Mouse (Mus musculus): Measurements from ENCODE around the gene Tedc1.

Tedc1 gene

GRCm38 (mm10) chr12:113207737-113208136 is 51.5 kb downstream of the Tedc1 start:
- no peak for DNase-seq

- no peak for DNase-seq
Measured at GRCm38 (mm10) chr12:113210586-113211378, 54.6 kb downstream of the Tedc1 start.

- no peak for DNase-seq
Measured at GRCm38 (mm10) chr12:113211772-113212171, 55.6 kb downstream of the Tedc1 start.

- no peak for DNase-seq
Measured at GRCm38 (mm10) chr12:113212326-113212924, 56.2 kb downstream of the Tedc1 start.

- no peak for DNase-seq
Measured at GRCm38 (mm10) chr12:113213226-113213625, 57.0 kb downstream of the Tedc1 start.

- DNase-seq: no peak
Measured at GRCm38 (mm10) chr12:113214072-113214808, 58.0 kb downstream of the Tedc1 start.

- no peak for DNase-seq
Measured at GRCm38 (mm10) chr12:113214972-113215666, 58.9 kb downstream of the Tedc1 start.
